Mouse (Mus musculus) adrenal gland, adult 18-20 months (tissue): Measurements from ENCODE around the gene Capzb. TPM values are rescaled to one million over a fixed set of nuclear protein-coding genes. Genes with fewer than 3 reads are reported as not detected.

Experiments
- DNase-seq, 2 experiments: peaks; one replicate each; pipeline ENCODE4 v3.0.0; 2021 to 2022; ENCODE audit warnings: low spot score in 2 of 2
- total RNA-seq, 2 experiments: library from RNA; stranded (reverse); gene quantifications; 1 replicate in 1 of 2; 2 replicates in 1 of 2; pipeline ENCODE4 v1.2.3; 2021

Gene Capzb
- total RNA-seq, 2 experiments from 2014 or later: 351 to 362 TPM

DNA sequence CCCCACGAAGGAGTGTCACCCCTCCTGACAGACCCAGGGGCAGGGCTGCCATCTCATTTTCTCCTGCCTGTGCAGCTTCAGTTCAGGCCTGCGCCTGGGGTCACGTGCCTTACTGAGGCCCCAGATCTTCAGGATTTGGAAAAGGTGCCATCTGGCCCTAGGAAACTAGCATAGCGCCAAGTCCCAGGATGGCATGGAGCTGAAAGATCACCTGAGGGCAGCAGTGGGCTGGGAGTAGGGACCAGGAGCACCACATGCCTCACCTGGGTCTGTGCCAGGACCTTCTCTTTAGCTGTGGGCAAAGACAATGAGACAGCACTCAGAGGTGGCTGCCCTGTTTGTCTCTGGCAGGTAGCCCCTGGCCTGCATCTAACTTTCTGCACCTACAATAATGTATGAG lies 104.9 kb downstream of the Capzb start:
- DNase-seq: no peak

DNA sequence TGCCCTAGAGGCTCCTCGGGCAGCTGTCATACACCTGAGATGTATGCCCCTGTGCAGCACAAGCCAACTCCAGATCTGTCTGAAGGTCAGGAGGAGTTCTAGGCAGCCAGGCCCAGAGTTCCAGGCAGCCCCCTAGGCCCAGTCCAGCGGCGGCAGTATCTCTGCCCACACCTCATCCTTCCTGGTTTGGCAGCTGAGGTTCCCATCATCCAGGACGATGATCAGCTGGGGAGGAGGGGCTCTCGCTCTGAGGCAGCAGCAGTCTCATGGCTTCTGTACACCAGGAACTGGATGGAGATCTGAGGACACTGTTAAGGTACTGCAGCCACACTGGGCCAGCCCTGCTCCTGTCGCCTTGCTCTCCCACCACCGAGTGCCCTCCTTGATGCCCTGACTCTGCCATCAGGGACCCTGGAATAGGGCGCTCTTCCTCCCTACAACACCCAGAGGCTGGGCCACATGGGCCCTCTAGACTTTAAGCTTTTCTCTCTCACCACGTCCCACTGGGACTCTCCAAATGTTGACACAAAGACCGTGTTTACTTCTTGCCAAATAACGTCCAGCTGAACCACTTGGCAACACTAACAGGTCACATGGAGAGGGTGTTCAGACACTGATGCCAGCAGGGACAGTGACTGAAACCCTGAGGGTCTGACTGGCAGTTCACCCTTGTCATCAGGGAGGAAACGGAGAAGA lies 106.1 kb downstream of the Capzb start:
- no peak for DNase-seq

DNA sequence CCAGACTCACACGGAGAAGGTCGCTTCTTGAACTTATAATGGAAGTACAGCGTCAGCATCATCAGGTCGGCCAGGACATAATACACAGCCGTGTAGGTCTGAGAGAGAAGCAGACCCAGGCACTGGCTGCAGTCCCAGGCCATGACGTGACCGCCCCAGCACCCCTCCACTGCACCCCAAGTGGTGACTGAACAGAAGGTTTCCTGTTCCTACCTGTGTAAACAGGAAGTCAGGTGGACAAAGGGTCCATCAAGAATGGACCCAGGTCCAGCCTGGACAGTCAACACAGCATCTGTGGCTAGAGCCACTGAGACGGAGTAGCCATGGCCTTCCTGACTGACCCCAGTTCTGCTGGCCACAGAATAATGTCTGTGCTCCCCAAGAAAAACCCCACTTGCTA lies 109.1 kb downstream of the Capzb start:
- no peak for DNase-seq

DNA sequence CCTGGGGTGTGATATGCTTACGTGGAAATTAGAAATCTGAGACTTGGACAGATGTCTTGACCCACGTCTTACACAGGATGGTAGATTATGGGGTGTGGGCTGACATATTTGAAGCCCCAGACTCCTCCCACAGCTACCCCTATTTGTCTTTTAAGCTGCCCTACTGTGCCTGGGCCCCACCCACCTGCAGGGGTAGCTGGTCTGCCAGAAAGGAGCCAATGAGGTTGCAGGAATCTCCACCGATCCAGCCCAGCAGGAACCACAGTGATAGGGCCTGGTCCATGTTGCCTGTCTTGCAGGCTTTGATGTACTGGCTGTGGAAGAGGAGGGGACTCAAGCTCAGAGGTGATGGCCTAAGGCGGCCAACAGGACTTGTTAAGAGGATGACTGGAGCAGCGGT lies 109.5 kb downstream of the Capzb start:
- DNase-seq: no peak

DNA sequence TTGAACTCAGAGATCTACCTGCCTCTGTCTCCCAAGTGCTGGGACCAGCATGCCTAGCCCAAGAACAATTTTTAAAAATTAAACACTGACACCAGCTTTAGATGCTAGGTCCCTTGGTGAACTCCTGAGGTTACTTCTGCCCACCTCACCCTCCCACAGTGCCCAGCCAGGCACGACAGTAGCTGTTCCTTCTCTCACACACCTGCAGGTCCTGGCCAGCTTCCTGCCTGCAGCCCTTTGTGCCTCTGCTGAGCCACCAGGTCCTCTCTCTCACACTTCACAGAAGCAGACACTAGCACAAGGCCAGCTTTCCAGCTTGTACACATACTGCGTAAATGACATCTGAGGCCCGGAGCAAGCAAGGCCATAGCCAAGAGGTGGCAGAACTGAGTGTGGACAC lies 112.8 kb downstream of the Capzb start:
- DNase-seq: no peak

DNA sequence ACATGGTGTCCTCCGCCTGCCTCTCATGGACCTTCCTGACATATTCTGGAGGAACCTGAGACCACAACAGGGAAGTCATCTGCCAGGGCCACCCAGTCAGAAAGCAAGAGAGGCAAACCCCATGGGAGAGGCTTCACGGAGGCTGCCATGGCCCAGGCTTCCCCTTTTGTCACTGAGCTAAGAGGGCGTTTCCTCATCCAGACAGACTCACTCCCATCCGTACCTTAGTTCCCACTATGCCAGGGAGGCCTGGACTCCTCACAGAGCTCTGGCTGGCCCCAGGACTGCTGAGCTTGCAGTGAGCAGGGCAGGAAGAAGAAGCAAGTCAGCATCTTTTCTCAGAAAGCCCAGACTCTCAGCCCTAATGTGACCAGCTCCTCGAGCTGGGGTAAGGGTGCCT lies 115.2 kb downstream of the Capzb start:
- DNase-seq: no peak

DNA sequence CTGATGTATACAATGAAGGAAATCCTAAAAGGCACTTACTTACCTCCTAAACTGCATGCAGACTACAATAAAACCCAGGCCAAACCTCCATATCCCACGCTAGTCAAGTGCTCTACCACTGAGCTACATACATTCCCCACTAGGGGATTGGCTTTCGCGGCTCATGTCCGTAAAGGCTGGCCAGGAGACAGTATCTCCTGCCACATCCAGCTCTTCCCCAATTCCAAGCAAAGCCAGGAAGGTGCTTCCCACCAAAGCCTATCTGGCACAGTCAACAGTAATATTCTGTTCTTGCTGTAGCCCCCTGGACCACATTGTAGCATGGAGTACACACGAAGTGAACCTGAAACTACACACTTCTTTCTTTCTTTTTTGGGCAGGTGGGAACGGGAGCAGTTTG lies 117.0 kb downstream of the Capzb start:
- DNase-seq: no peak

DNA sequence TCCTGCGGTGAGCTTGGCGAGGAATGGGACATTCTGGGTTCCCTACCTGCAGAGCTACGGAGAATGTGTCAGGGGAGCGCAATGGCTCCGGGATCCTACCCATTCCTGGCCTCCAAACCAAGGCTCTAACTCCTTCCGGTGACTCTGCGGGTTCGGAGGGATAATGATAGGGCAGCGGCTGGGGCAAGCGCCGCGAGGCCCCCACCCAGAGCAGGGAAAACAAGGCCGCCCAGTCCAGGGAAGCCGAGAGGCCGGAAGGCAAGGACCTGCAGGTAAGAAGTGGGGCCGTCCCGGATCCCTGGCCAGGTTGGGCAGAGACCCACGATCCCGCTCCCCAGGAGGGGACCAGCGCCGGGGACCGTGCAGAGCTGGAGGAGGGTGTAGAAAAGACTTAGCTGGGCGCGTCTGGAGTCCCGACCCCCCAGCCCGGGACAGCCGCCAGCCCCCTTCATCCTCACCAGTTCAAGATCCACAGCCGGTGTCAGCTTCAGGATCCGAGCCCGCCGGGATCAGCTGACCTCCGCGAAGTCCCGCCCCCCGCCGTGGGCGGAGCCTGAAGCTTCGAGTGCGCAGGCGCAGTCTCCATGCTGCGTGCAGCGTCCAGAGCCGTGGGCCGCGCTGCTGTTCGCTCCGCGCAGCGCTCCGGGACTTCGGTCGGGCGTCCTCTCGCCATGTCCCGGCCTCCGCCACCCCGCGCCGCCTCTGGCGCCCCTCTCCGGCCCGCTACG lies 117.6 kb downstream of the Capzb start, which contains the start of the genes Pqlc2 and Akr7a5:
Pqlc2 (minus strand) TSS at position 538 of the 728 bp plus-strand sequence.
Akr7a5 (plus strand) TSS at position 574 of the 728 bp plus-strand sequence.
- DNase-seq: peak; percentile 99 to 100

DNA sequence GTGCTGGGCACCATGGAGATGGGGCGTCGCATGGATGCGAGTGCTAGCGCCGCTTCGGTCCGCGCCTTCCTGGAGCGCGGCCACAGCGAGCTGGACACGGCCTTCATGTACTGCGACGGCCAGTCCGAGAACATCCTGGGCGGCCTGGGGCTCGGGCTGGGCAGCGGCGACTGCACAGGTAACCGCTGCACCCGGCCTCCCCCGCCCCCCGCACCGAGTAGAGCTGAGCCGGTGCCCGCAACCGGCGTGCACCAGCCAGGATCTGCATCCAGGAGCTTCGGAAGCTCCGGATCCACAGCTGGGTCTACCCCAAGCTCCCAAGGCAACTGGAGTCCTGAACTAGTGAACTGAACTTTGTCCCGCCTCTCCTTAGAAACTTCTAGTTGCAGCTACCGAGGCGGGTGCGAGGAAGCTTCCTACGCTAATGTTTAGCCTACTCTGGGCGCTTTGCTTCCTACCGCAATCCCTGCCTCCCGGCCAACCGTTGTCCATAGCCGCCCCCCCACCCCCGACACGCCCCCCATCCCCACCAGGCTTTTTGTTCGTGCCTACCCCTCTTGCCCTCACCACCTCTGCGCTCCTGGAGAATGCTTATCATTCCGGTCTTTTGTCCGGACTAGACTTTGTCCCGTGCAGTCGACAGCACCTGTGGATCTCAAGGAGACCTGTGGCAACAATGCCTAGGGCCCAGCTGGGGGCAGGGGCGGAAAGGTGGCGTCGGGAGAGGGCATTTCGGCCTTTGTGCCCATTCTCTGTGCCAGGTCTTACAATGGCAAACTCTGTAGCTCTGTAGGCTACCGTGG lies 118.4 kb downstream of the Capzb start:
- DNase-seq: no peak

DNA sequence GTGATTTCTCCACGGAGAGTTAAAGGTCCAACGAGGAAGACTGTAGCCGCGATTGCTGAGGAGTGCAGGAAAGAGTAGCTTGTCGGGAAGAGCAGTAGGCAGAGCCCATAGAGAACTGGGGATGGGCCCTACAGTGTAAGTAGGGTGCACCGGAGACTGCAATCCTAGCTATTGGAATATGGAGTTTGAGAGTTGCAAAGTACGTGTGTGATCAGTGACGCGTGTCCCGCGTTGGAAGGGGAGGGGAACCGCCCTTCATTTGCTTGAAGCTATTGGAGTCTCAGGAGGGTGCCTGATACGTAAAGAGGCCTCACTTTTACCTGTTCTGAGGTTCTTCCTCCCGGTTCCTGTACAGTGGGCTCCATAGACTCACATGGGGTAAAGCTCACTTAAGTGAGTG lies 119.0 kb downstream of the Capzb start:
- DNase-seq: no peak

DNA sequence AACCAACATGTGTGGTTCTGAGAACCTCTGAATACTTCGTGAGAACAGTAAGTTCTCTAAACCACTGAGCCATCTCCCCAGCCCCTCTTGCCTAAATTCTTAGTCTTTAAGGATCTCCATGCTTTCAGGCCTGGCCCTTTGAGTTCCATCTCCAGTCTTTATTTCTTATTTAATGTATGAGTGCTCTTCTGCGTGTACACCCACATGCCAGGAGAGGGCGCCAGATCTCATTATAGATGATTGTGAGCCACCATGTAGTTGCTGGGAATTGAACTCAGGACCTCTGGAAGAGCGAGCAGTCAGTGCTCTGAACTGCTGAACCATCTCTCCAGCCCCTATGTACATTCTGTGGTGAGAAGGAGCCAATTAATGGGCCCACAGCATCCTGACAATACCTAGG lies 119.9 kb downstream of the Capzb start:
- DNase-seq: peak in 1 of 2 experiments; percentile 47

DNA sequence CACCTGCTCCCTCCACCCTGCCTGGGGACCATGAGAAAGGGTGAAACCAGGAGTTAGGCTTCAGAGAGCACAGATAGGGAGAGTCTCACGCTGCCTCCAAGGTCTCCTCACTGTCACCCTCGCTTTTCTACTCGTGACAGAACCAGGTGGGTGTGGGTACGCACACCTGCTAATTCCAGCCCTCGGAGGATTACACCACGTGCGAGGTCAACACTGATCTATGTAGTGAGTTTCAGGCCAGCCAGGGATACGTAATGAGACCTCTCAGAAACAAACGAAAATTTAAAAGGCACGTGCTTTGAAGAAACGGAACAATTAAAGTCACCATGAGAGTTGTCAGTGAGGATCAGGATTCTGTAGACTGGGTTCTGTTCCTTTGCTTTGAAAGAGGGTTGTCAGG lies 125.8 kb downstream of the Capzb start:
- DNase-seq: no peak

DNA sequence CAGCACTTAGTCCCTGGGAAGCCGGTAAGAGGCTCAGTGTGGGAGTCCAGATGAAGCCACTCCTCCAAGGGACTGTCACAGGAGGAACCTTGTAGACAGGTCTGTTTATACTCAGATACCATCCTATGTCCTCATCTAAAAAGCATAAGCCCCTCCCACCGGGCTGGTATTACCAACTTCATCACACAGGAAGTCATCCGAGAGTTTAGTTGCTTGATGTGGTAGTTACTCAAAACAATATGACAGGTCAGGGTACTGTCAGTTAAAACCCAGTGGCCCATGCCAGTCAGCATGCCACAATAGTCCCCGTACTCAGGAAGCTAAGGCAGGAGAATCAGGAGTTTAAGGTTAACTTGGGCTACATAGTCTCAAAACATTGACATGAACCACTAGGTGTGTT lies 127.0 kb downstream of the Capzb start:
- DNase-seq: no peak

DNA sequence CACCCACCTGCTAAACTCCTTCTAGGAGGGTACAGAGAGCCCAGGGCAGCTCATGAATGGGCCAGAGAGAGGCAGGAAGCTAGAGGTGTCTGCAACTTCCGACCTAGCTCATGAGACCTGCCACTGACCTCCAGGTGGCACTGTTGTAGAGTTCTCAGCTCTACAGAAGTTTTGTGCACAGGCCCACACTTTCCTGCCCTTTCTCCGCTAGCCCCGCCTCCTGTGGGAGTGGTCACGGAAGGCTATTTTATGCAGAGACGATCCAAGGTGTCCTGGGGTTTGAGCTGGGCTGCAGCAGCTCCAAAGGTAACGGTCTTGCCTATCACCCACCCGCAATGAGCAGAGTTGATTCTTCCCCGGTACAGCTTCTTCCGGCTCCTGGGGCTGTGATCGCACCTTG lies 137.9 kb downstream of the Capzb start:
- DNase-seq: peak; percentile 67 to 70

DNA sequence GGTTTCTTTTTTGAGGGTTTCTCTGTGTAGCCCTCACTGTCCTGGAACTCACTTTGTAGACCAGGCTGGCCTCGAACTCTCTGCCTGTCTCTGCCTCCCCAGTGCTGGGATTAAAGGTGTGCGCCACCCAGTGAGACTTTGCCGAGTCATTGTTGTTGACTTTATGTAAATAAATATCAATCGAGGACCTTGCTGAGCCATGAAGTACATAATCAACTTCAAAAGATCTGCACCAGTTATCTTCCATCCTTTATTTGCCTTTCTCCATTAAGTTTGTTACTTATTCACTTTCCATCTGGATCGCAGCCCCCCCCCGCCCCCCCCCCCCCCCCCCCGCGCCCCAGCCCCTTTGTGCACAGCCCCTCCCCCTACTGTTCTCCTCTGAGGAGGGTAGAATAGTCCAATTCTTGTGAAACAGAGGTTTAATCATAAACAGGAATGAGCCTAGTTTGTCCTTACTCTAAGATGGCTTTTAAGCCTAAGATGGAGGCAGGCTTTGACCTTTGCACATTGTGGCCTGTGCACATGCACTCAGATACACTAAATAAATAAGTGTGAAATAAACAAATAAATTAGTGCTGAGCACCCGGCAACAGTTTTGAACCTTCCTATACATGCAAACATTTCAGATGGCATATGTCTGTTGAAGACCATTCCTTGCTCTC lies 142.1 kb downstream of the Capzb start:
- DNase-seq: no peak

DNA sequence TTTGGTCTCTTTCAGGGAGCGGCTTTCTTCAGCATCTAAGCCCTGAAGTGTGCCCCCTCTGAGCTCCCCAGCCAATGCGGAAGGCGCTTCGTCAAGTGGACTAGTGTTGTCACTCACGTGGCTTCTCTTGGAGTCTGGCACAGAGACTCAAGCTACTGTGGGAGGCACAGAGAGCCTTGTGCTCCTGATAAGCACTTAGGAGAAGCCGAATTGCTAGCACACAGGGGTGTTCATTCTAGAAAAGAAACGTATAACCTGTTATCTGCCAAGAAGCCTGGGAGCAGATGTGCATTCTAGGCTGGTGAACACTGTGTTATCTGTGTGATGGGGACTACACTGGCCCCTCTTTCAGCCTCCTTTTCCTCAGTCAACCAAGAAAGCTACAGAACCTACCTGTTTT lies 142.8 kb downstream of the Capzb start:
- no peak for DNase-seq

DNA sequence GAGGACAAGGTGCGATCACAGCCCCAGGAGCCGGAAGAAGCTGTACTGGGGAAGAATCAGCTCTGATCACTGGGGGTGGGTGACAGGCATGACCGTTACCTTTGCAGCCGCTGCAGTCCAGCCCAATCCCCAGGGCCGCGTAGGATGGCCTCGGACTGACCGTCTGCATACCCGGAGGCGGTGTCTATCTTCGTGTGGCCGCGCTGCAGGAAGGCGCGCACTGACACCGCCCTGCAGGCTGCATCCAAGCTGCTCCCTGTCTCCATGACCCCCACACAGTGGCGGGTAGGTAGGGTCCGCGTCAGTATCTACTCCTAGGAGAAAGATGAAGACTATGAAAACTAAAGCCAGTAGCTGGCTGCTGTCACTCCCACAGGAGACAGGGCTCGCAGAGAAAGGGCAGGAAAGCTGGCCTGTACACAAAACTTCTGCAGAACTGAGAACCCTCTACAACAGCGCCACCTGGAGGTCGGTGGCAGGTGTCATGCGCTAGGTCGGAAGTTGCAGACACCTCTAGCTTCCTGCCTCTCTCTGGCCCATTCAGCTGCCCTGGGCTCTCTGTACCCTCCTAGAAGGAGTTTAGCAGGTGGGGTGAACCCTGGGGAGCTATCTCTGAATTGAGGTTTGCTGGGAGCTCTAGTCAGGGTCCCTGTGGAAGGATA lies 144.3 kb downstream of the Capzb start:
- DNase-seq: peak; percentile 79 to 85

DNA sequence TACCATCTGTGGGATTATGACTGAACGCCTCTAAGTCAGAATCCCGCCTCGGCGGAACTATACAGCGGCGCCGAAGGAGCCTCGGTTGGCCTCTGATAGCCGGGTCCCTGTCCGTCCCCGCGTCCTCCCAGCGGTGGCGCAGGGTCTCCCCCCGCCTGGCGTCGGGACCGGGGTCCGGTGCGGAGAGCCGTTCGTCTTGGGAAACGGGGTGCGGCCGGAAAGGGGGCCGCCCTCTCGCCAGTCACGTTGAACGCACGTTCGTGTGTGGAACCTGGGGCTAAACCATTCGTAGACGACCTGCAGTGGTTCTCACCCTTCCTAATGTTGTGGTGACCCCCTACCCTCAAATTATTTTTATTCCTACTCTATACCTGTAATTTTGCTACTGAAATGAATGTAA lies 145.4 kb downstream of the Capzb start:
- no peak for DNase-seq

DNA sequence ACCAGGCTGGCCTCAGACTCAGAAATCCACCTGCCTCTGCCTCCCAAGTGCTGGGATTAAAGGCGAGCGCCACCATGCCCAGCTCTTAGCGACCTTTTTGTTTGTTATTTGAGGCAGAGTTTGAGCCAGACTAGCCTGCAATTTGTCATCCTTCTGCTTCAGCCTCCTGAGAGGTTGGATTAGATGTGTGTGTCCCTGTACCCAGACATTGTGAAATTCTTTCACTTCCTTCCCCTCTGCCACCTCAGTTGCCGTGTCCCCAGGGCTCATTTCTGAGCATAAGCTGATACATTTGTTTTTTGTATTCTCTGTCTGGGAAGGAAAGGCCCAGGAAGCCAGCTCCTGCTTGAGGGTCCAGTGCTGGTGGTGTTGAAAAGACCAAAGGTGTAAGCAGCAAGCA lies 148.1 kb downstream of the Capzb start:
- DNase-seq: no peak
